Mouse (Mus musculus) frontal cortex, postnatal 10 days (tissue): ENCODE measurements around the gene Arhgef6.

ENCODE experiments used
- DNase-seq, 2 experiments: peaks; one replicate each; pipeline ENCODE4 v3.0.0; 2022; ENCODE audit warnings: low spot score in 2 of 2, mixed read lengths in 1 of 2

Gene Arhgef6

GRCm38 (mm10) chrX:57338371-57339211, at the start of gene Arhgef6:
Gene Arhgef6, minus strand, starts transcription at chrX:57338729.
- no peak for DNase-seq

GRCm38 (mm10) chrX:57380915-57381314, 42.4 kb upstream of the Arhgef6 start:
- no peak for DNase-seq

GRCm38 (mm10) chrX:57378579-57378978, 40.0 kb upstream of the Arhgef6 start:
- no peak for DNase-seq

- no peak for DNase-seq
These were observed 38.6 kb upstream of the Arhgef6 start for GRCm38 (mm10) chrX:57377096-57377495.

- DNase-seq, result no peak
These were observed 35.5 kb upstream of the Arhgef6 start for GRCm38 (mm10) chrX:57374029-57374428.

- no peak for DNase-seq
These were observed 35.0 kb upstream of the Arhgef6 start for GRCm38 (mm10) chrX:57373543-57373942.

GRCm38 (mm10) chrX:57372965-57373364, 34.4 kb upstream of the Arhgef6 start:
- no peak for DNase-seq

- no peak for DNase-seq
These were observed 26.5 kb upstream of the Arhgef6 start for GRCm38 (mm10) chrX:57364891-57365569.

GRCm38 (mm10) chrX:57359316-57359715, 20.8 kb upstream of the Arhgef6 start:
- DNase-seq, result no peak

GRCm38 (mm10) chrX:57339220-57339619, 691 bp upstream of the Arhgef6 start:
- DNase-seq, result no peak

- DNase-seq, result no peak
These were observed 947 bp downstream of the Arhgef6 start for GRCm38 (mm10) chrX:57337582-57337981.

GRCm38 (mm10) chrX:57336958-57337357, 1.6 kb downstream of the Arhgef6 start:
- no peak for DNase-seq

GRCm38 (mm10) chrX:57335313-57335712, 3.2 kb downstream of the Arhgef6 start:
- DNase-seq, result no peak

GRCm38 (mm10) chrX:57327668-57328338, 10.7 kb downstream of the Arhgef6 start:
- DNase-seq, result no peak

- DNase-seq, result peak in 1 of 2 experiments; percentile 8
These were observed 11.9 kb downstream of the Arhgef6 start for GRCm38 (mm10) chrX:57326487-57327221.

GRCm38 (mm10) chrX:57325861-57326461, 12.6 kb downstream of the Arhgef6 start:
- DNase-seq, result peak in 1 of 2 experiments; percentile 12

GRCm38 (mm10) chrX:57324891-57325290, 13.6 kb downstream of the Arhgef6 start:
- no peak for DNase-seq

GRCm38 (mm10) chrX:57312066-57312465, 26.5 kb downstream of the Arhgef6 start:
- DNase-seq, result no peak

GRCm38 (mm10) chrX:57309993-57310392, 28.5 kb downstream of the Arhgef6 start:
- no peak for DNase-seq

GRCm38 (mm10) chrX:57306747-57307146, 31.8 kb downstream of the Arhgef6 start:
- no peak for DNase-seq

- DNase-seq, result no peak
These were observed 33.7 kb downstream of the Arhgef6 start for GRCm38 (mm10) chrX:57304784-57305287.
